Mouse (Mus musculus) splenic B cell, adult 2 months (primary cell): ENCODE results near the gene Prdm1.

Source experiments
- DNase-seq: peaks from one replicate; pipeline ENCODE4 v3.0.0-alpha.2; 2011; ENCODE audit warnings: low read depth, low spot score
- H3K27me3 ChIP-seq: 2 replicates; pipeline ENCODE4 v1.6.1; 2012; ENCODE audit warnings: mild to moderate bottlenecking, low read length, moderate library complexity, mixed read lengths; ENCODE audit not compliant: control insufficient read depth, poor library complexity, insufficient read depth, severe bottlenecking
- H3K36me3 ChIP-seq: 2 replicates; pipeline ENCODE4 v1.6.1; 2012; ENCODE audit warnings: mild to moderate bottlenecking, low read length, moderate library complexity, mixed read lengths; ENCODE audit not compliant: control insufficient read depth, poor library complexity, insufficient read depth, severe bottlenecking

The Prdm1 gene

GRCm38 (mm10) chr10:44456757-44457595 is 71.3 kb downstream of the Prdm1 start:
- H3K27me3 ChIP-seq, result no peaks in the 10 kb centered on the region; the same call in 1 of the 2 replicates
- no peaks in the 10 kb centered on the region for H3K36me3 ChIP-seq
- peak; percentile 17 for DNase-seq

DNA sequence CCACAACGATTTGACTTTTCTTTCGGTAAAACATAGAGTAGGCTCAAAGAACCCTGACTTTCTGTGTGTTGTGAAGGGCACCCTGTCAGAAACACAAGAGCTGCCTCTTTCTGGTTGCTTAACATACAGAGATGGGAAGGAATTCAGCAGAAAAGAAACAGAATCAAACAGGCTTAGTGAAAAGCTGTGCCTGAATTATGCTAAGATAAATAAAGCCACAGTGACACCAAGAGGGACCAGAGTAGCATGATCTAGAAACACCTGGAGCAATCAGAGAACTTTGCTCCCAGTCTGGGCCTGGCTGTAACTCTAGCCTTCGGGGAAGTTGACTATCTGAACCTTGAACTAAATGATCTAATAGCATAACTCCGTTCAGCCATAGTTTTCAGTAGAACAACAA is 73.5 kb downstream of the Prdm1 start:
- peak; percentile 22 for DNase-seq
- Histone ChIP-seq H3K27me3 (no peaks in the 10 kb centered on the region; the same call in 1 of the 2 replicates), H3K36me3 (no peaks in the 10 kb centered on the region)

DNA sequence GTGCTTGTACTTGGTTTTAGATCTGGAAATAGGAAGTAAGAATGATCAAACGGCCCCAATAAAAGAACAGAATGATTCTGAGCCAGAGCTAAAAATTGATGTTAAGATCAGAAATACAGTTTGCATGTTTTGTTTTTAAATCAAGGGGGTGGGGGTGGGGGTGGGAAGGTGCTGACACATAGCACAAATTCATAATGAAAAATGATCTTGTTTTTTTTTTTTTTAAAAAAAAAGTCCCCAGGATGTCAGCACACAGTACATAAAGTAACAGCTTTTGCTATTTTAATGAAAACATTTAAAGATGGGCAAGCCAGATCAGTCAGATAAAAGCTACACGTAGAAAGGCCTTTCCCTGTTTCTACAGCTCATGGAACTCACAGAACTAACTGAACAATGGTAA is 74.2 kb downstream of the Prdm1 start:
- Histone ChIP-seq H3K27me3 (no peaks in the 10 kb centered on the region; the same call in 1 of the 2 replicates), H3K36me3 (no peaks in the 10 kb centered on the region)
- DNase-seq, result no peak

GRCm38 (mm10) chr10:44450835-44451234 is 77.5 kb downstream of the Prdm1 start:
- H3K36me3 ChIP-seq, result no peaks in the 10 kb centered on the region; the same call in 1 of the 2 replicates
- no peak for DNase-seq
- no peaks in the 10 kb centered on the region for H3K27me3 ChIP-seq

GRCm38 (mm10) chr10:44450108-44450507 is 78.2 kb downstream of the Prdm1 start:
- Histone ChIP-seq H3K27me3 (no peaks in the 10 kb centered on the region), H3K36me3 (no peaks in the 10 kb centered on the region; the same call in 1 of the 2 replicates)
- no peak for DNase-seq

GRCm38 (mm10) chr10:44449666-44450065 is 78.6 kb downstream of the Prdm1 start:
- Histone ChIP-seq H3K36me3 (no peaks in the 10 kb centered on the region; the same call in 1 of the 2 replicates), H3K27me3 (no peaks in the 10 kb centered on the region)
- DNase-seq, result peak; percentile 67

DNA sequence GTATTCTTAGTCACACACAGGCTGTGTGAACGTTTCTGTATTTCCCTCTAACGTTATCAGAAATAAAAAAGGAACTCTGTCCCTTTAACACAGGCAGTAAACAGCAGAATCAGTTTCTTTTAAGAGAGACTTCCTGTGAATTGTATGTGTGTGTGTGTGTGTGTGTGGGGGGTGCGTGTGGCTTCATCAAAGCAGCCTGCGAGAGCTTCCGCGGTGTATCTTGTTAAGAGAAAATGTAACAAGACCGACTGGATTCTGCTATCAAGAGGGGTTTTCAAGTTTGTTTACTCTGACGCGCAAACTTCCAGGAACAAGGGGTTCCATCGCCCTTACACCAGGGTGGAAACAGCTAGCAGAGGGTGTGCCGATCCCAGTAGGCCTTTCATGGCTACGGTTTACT is 80.1 kb downstream of the Prdm1 start:
- DNase-seq, result peak; percentile 76
- H3K36me3 ChIP-seq, result no peaks in the 10 kb centered on the region; the same call in 1 of the 2 replicates
- no peaks in the 10 kb centered on the region for H3K27me3 ChIP-seq

- DNase-seq, result no peak
Measured at GRCm38 (mm10) chr10:44447406-44448139, 80.7 kb downstream of the Prdm1 start.

GRCm38 (mm10) chr10:44447001-44447400 is 81.3 kb downstream of the Prdm1 start:
- Histone ChIP-seq H3K27me3 (no peaks in the 10 kb centered on the region), H3K36me3 (no peaks in the 10 kb centered on the region; the same call in 1 of the 2 replicates)
- DNase-seq, result no peak

More at GRCm38 (mm10) chr10:44447406-44448139, 80.7 kb downstream of the Prdm1 start:
- no peaks in the 10 kb centered on the region; the same call in 1 of the 2 replicates for H3K36me3 ChIP-seq
- H3K27me3 ChIP-seq, result no peaks in the 10 kb centered on the region

- Histone ChIP-seq H3K36me3 (no peaks in the 10 kb centered on the region; the same call in 1 of the 2 replicates), H3K27me3 (no peaks in the 10 kb centered on the region)
- no peak for DNase-seq
Measured at GRCm38 (mm10) chr10:44444415-44444814, 83.9 kb downstream of the Prdm1 start.

DNA sequence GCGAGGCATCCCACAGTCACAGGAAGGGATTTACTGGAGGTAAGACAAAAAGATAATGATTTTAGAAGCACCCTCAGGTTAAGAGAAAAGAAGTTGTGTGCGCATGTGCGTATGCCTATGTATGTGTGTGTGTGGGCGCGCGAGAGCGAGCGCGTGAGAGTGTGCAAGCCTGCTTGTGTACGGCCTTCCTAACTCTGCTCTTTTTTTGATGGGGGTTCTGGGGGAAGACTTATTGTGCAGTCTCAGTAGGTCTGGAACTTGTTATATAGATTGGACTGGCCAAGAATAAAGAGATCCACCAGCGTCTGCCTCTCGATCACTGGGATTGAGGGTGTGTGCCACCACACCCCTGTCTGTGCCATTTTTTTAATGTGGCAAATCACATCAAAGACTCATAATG is 84.6 kb downstream of the Prdm1 start:
- no peak for DNase-seq
- H3K27me3 ChIP-seq, result no peaks in the 10 kb centered on the region

GRCm38 (mm10) chr10:44439732-44440131 is 88.6 kb downstream of the Prdm1 start:
- H3K27me3 ChIP-seq, result no peaks in the 10 kb centered on the region
- no peak for DNase-seq
- no peaks in the 10 kb centered on the region for H3K36me3 ChIP-seq

More for the DNA sequence above, 84.6 kb downstream of the Prdm1 start:
- H3K36me3 ChIP-seq, result no peaks in the 10 kb centered on the region; the same call in 1 of the 2 replicates

DNA sequence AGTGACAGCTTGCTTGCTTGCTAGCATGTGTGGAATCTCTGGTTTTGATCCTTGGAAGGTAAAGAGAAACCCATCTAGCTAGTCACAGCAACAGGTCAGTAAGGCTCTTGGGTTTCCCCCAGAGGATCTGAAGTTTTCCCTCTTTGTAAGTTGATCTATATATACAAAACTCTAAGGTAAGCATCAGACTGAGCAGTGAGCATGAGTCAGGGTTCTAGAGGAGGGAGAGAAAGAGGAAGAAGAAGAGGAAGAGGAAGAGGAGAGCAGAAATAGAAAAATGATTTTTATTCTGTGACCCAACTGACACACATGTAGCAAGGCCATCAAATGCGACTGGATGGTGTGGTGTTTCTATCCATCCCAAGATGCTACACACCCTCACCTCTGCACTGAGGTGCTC is 90.7 kb downstream of the Prdm1 start:
- no peak for DNase-seq
- Histone ChIP-seq H3K27me3 (no peaks in the 10 kb centered on the region), H3K36me3 (no peaks in the 10 kb centered on the region)

GRCm38 (mm10) chr10:44435956-44436355 is 92.3 kb downstream of the Prdm1 start:
- no peak for DNase-seq
- Histone ChIP-seq H3K27me3 (no peaks in the 10 kb centered on the region), H3K36me3 (no peaks in the 10 kb centered on the region)

- no peaks in the 10 kb centered on the region for H3K36me3 ChIP-seq
Measured at GRCm38 (mm10) chr10:44434702-44435181, 93.6 kb downstream of the Prdm1 start.

More at GRCm38 (mm10) chr10:44434702-44435181, 93.6 kb downstream of the Prdm1 start:
- peak; percentile 64 for DNase-seq
- no peaks in the 10 kb centered on the region for H3K27me3 ChIP-seq
